Mouse (Mus musculus): ENCODE results near the gene Dgkb.

GRCm38 (mm10) chr12:38386991-38387390, 569.5 kb downstream of the Dgkb start:
- TF ChIP-seq CTCF (IDR thresholded peaks at IDR 0.05; ENCODE audit: control insufficient read depth, insufficient read depth, insufficient replicate concordance, low read depth, low read length) (no peak), POLR2A (IDR thresholded peaks at IDR 0.05; ENCODE audit: control insufficient read depth, low read depth, low read length) (no peak)

Data from testis, adult 2 months (tissue).